Mouse (Mus musculus) liver, embryonic 13.5 days (tissue): Measurements from ENCODE around the gene Amdhd2. TPM values are rescaled to one million over a fixed set of nuclear protein-coding genes. Genes with fewer than 3 reads are reported as not detected.

Source experiments
- ATAC-seq: fragments of 200-750 bp; cut with Nextera tagmentation; 2 replicates; pipeline ENCODE4 v1.8.0; 2017; ENCODE audit warnings: low read depth, mild to moderate bottlenecking, moderate number of reproducible peaks, moderate library complexity
- DNase-seq: peaks from one replicate; pipeline ENCODE4 v3.0.0; 2022
- H3K27ac ChIP-seq: fragments of 300-500 bp; sonication (generic); 2 replicates; pipeline ENCODE4 v1.5.1; 2015; ENCODE audit warnings: moderate library complexity, mild to moderate bottlenecking, inconsistent platforms
- H3K27me3 ChIP-seq: fragments of 300-500 bp; sonication (generic); 2 replicates; pipeline ENCODE4 v1.6.1; 2015; ENCODE audit warnings: mild to moderate bottlenecking, inconsistent platforms
- H3K36me3 ChIP-seq: fragments of 300-500 bp; sonication (generic); 2 replicates; pipeline ENCODE4 v1.6.1; 2015; ENCODE audit warnings: mild to moderate bottlenecking, inconsistent platforms
- H3K4me1 ChIP-seq: fragments of 300-500 bp; sonication (generic); replicated peaks from 2 replicates; pipeline ENCODE4 v1.6.1; 2015; ENCODE audit warnings: inconsistent platforms
- H3K4me2 ChIP-seq: fragments of 300-500 bp; sonication (generic); 2 replicates; pipeline ENCODE4 v1.6.1; 2015; ENCODE audit warnings: inconsistent platforms, mild to moderate bottlenecking, moderate library complexity
- H3K4me3 ChIP-seq: fragments of 300-500 bp; sonication (generic); replicated peaks from 2 replicates; pipeline ENCODE4 v1.5.1; 2015; ENCODE audit warnings: mild to moderate bottlenecking, inconsistent platforms
- H3K9ac ChIP-seq: fragments of 300-500 bp; sonication (generic); 2 replicates; pipeline ENCODE4 v1.6.1; 2015; ENCODE audit warnings: mild to moderate bottlenecking, inconsistent platforms
- H3K9me3 ChIP-seq: fragments of 300-500 bp; sonication (generic); replicated peaks from 2 replicates; pipeline ENCODE4 v1.6.1; 2016; ENCODE audit warnings: inconsistent platforms
- WGBS: fragments of 180-500 bp; shearing (Covaris S2); methylation state at CpG from one replicate; pipeline ENCODE4 v1.1.7; 2015; ENCODE audit not compliant: insufficient replicate concordance; 5-methylcytosine and 5-hydroxymethylcytosine counted together
- polyA plus RNA-seq: library from polyadenylated mRNA; unstranded; fragments of >200 nt; fragmentation: Nextera tagmentation; extraction: Ambion mirVana; gene quantifications from 2 replicates; pipeline ENCODE4 v1.2.1, GENCODE M21; 2015

The Amdhd2 gene
- polyA plus RNA-seq, 1 experiment from 2014 or later, result 18.6 TPM

GRCm38 (mm10) chr17:24206451-24207351 is 43.1 kb upstream of the Amdhd2 start:
- Histone ChIP-seq H3K9ac (peak overlapping the region; percentile 93), H3K4me3 (peak overlapping the region; percentile 80), H3K9me3 (no peaks in the 10 kb centered on the region), H3K36me3 (peaks cover 3% of the 10 kb centered on the region; the same call in 1 of the 2 replicates), H3K27me3 (peaks cover 34% of the 10 kb centered on the region), H3K4me1 (peaks cover 98% of the 10 kb centered on the region), H3K4me2 (peak overlapping the region; percentile 100), H3K27ac (peak overlapping the region; percentile 99)
- WGBS, result 5% methylated on average over 62 of the region's 62 CpGs
- peak; percentile 85 for DNase-seq
- peak; percentile 35 for ATAC-seq

GRCm38 (mm10) chr17:24205908-24206361 is 42.4 kb upstream of the Amdhd2 start:
- DNase-seq (no peak), ATAC-seq (no peak)
- Histone ChIP-seq H3K4me3 (peak overlapping the region; percentile 80), H3K4me1 (peaks cover 98% of the 10 kb centered on the region), H3K9me3 (no peaks in the 10 kb centered on the region), H3K36me3 (peaks cover 5% of the 10 kb centered on the region; the same call in 1 of the 2 replicates), H3K27me3 (peaks cover 26% of the 10 kb centered on the region), H3K9ac (peak overlapping the region; percentile 93), H3K27ac (peak overlapping the region; percentile 99), H3K4me2 (peak overlapping the region; percentile 100)
- WGBS, result 5% methylated on average over 15 of the region's 15 CpGs

GRCm38 (mm10) chr17:24205284-24205888 is 41.8 kb upstream of the Amdhd2 start, which contains the start of gene Tbc1d24:
Gene Tbc1d24 (minus strand): TSS chr17:24205562.
- under 1% methylated on average over 65 of the region's 65 CpGs for WGBS
- peaks cover 20% of the 10 kb centered on the region for H3K27me3 ChIP-seq
- peak within 1 kb of the TSS; percentile 99 for H3K27ac ChIP-seq
- H3K36me3 ChIP-seq, result peaks cover 10% of the 10 kb centered on the region; the same call in 1 of the 2 replicates
- H3K4me2 ChIP-seq, result peak within 1 kb of the TSS; percentile 100
- H3K4me3 ChIP-seq, result peak within 1 kb of the TSS; percentile 80
- peak within 1 kb of the TSS; percentile 93 for H3K9ac ChIP-seq
- ATAC-seq (peak; percentile 41), DNase-seq (peak; percentile 95)
- peaks cover 98% of the 10 kb centered on the region for H3K4me1 ChIP-seq
- no peaks in the 10 kb centered on the region for H3K9me3 ChIP-seq

- peak overlapping the region; percentile 93 for H3K9ac ChIP-seq
- H3K9me3 ChIP-seq, result no peaks in the 10 kb centered on the region
- H3K4me2 ChIP-seq, result peak overlapping the region; percentile 100
- H3K27ac ChIP-seq, result peak overlapping the region; percentile 99
- WGBS, result 6% methylated on average over 7 of the region's 7 CpGs
- H3K4me3 ChIP-seq, result peak overlapping the region; percentile 80
- H3K27me3 ChIP-seq, result peaks cover 15% of the 10 kb centered on the region
- ATAC-seq (no peak), DNase-seq (peak; percentile 38)
- H3K36me3 ChIP-seq, result peaks cover 10% of the 10 kb centered on the region; the same call in 1 of the 2 replicates
- H3K4me1 ChIP-seq, result peaks cover 98% of the 10 kb centered on the region
These were observed 41.3 kb upstream of the Amdhd2 start for GRCm38 (mm10) chr17:24204846-24205245.

GRCm38 (mm10) chr17:24203611-24204534 is 40.3 kb upstream of the Amdhd2 start:
- Histone ChIP-seq H3K27me3 (peaks cover 11% of the 10 kb centered on the region), H3K27ac (peak overlapping the region; percentile 99), H3K4me1 (peaks cover 98% of the 10 kb centered on the region), H3K36me3 (peaks cover 10% of the 10 kb centered on the region; the same call in 1 of the 2 replicates), H3K4me2 (peak overlapping the region; percentile 100), H3K9me3 (no peaks in the 10 kb centered on the region), H3K9ac (peak overlapping the region; percentile 93), H3K4me3 (peak overlapping the region; percentile 80)
- DNase-seq (no peak), ATAC-seq (no peak)
- 30% methylated on average over 3 of the region's 3 CpGs for whole genome bisulfite sequencing

GRCm38 (mm10) chr17:24203068-24203467 is 39.5 kb upstream of the Amdhd2 start:
- DNase-seq (peak; percentile 79), ATAC-seq (peak; percentile 77)
- H3K9me3 ChIP-seq, result no peaks in the 10 kb centered on the region
- H3K4me2 ChIP-seq, result peak overlapping the region; percentile 100
- peaks cover 98% of the 10 kb centered on the region for H3K4me1 ChIP-seq
- H3K27me3 ChIP-seq, result peaks cover 9% of the 10 kb centered on the region
- peaks cover 10% of the 10 kb centered on the region; the same call in 1 of the 2 replicates for H3K36me3 ChIP-seq
- 18% methylated on average over 4 of the region's 4 CpGs for WGBS
- peak overlapping the region; percentile 99 for H3K27ac ChIP-seq
- peak overlapping the region; percentile 80 for H3K4me3 ChIP-seq
- H3K9ac ChIP-seq, result peak overlapping the region; percentile 93

GRCm38 (mm10) chr17:24201092-24201491 is 37.5 kb upstream of the Amdhd2 start:
- WGBS, result 72% methylated on average over 4 of the region's 4 CpGs

GRCm38 (mm10) chr17:24199741-24200140 is 36.2 kb upstream of the Amdhd2 start:
- ATAC-seq, result peak; percentile 13; the same call in 1 of the 2 replicates
- Histone ChIP-seq H3K36me3 (peaks cover 27% of the 10 kb centered on the region), H3K9me3 (no peaks in the 10 kb centered on the region), H3K27ac (peak overlapping the region; percentile 99), H3K27me3 (no peaks in the 10 kb centered on the region), H3K4me2 (peak overlapping the region; percentile 100), H3K4me1 (peaks cover 100% of the 10 kb centered on the region), H3K4me3 (peak overlapping the region; percentile 16; the same call in 1 of the 2 replicates), H3K9ac (peak overlapping the region; percentile 93)
- DNase-seq, result no peak
- 36% methylated on average over 4 of the region's 4 CpGs for WGBS

More at GRCm38 (mm10) chr17:24201092-24201491, 37.5 kb upstream of the Amdhd2 start:
- peak overlapping the region; percentile 93 for H3K9ac ChIP-seq
- H3K27me3 ChIP-seq, result no peaks in the 10 kb centered on the region
- H3K27ac ChIP-seq, result peak overlapping the region; percentile 99
- DNase-seq (no peak), ATAC-seq (no peak)
- H3K4me2 ChIP-seq, result peak overlapping the region; percentile 100
- peaks cover 98% of the 10 kb centered on the region for H3K4me1 ChIP-seq
- no peaks in the 10 kb centered on the region for H3K9me3 ChIP-seq
- no peak overlapping the region for H3K4me3 ChIP-seq
- H3K36me3 ChIP-seq, result peaks cover 16% of the 10 kb centered on the region

- Histone ChIP-seq H3K27me3 (no peaks in the 10 kb centered on the region), H3K36me3 (peaks cover 31% of the 10 kb centered on the region), H3K4me2 (peak overlapping the region; percentile 100), H3K4me1 (peaks cover 100% of the 10 kb centered on the region), H3K9me3 (no peaks in the 10 kb centered on the region), H3K4me3 (peak overlapping the region; percentile 26), H3K27ac (peak overlapping the region; percentile 99), H3K9ac (peak overlapping the region; percentile 93)
- peak; percentile 53 for ATAC-seq
- 34% methylated on average over 4 of the region's 4 CpGs for WGBS
- peak; percentile 72 for DNase-seq
These were observed 35.7 kb upstream of the Amdhd2 start for GRCm38 (mm10) chr17:24199252-24199651.
